Mouse (Mus musculus): ENCODE data around the gene Hspa4. TPM values are rescaled to one million over a fixed set of nuclear protein-coding genes. Genes with fewer than 3 reads are reported as not detected.

Hspa4 gene
- polyA plus RNA-seq, 1 experiment = 49.3 TPM

DNA sequence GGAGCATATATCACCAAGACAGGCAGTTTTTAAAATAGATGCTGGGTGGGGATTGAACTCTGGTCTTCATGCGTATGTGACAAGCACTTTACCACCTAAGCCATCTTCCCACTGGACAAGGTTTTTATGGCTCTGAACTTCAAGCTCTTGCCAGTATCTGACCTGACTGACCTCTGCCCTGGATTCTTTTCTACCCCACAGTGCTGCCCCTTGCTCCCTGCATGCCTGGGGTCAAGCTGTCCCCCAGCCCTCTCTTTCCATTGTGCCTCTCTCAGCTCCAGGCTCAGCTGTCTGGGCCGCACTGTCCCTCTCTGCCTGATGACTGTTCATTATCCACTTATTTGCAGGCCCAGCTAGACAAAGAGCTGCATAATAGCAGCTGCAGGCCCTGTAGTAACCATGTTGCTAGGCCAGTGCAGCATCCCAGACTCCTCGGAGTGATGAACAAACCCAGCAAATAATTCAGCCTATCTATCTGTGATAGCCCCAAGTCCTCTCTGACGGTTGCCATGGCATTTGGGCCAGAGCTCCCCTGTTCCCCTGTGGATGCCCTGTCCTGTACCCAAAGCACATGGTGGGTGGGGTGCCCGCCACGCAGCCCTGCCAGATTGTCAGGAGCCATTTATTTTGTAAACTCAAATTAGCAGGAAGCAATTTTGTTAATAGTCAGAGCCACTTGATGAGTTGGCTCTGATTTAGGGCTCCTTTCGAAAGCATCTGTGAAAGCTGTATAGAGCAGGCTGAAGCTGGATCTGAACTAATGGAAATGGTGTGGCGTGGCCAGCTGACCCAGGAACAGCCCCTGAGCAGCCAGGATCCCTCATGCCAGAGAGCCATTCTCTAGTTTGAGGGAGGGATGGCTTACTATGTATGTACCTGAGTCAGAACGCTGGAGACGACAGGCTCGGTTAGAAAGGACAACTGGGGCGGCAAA, 47.8 kb downstream of the Hspa4 start:
- no peak for DNase-seq (ENCODE audit: low spot score)

- DNase-seq (ENCODE audit: low spot score) = no peak
Observed at GRCm38 (mm10) chr11:53250796-53251195, 49.5 kb downstream of the Hspa4 start.

DNA sequence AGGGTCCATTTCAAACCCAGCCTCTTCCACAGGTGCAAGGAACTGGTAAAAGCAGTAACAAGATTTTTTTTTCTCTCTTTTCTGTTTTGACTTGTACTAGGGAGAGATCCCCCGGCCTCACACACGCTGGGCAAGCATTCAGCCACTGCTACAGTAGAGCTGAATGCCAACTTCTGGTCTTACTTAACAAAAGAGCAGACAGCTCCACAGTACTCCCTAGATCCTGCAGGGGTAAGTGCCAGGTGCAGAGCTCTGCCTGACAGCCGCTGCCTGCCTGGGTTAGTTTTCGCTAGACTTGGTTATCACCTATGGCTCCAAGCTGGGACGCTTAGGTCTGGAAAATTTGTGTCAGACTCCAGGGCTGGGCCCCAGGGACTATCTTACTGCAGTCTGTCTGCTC, 50.6 kb downstream of the Hspa4 start:
- no peak for DNase-seq (ENCODE audit: low spot score)

- DNase-seq (ENCODE audit: low spot score) = no peak
Observed at GRCm38 (mm10) chr11:53245561-53245960, 54.7 kb downstream of the Hspa4 start.

- DNase-seq (ENCODE audit: low spot score) = no peak
Observed at GRCm38 (mm10) chr11:53243199-53243598, 57.1 kb downstream of the Hspa4 start.

- no peak for DNase-seq (ENCODE audit: low spot score)
Observed at GRCm38 (mm10) chr11:53233590-53233989, 66.7 kb downstream of the Hspa4 start.

DNA sequence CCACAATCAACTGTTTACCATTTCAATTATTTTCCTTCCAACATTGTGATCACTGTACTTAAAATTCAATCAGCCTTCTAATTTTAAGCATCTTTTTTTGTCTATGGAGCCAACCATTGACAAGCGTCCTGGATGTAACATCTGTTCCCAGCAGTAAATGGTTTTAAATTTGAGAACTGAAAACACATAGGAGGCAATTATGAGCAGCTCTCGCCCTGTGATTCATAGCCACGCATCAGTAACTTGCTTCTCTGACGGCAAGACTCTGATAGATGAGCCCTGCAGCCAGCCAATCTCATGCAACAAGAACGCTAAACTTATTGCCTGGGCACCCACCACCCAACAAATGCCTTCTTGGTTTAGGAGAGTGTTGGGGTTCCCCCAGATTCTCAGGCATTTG, 68.4 kb downstream of the Hspa4 start:
- no peak for DNase-seq (ENCODE audit: low spot score)

DNA sequence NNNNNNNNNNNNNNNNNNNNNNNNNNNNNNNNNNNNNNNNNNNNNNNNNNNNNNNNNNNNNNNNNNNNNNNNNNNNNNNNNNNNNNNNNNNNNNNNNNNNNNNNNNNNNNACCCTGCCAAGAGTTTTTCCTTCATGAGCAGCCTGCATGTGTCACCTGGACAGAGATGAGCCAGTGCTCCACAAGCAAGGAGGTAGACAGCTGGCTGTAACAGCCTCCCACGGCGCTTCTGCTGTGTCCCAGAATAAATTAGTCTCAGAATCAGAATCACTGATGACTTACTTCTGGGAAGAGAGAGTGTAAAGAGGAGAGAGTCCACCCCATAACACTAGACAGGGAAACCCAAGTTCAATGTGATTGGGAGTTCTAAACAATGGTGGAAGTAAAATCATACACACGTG, 71.2 kb downstream of the Hspa4 start:
- no peak for DNase-seq (ENCODE audit: low spot score)

- no peak for DNase-seq (ENCODE audit: low spot score)
Observed at GRCm38 (mm10) chr11:53210876-53211275, 89.4 kb downstream of the Hspa4 start.

Other genes with a start within 250 kb of the Hspa4 start
- gene Zcchc10, start 24.2 kb upstream of the Hspa4 start, polyA plus RNA-seq (2012; rRNA removed) = 9.4 and 11.0 TPM in 2 replicates
- gene Aff4, start 50.4 kb upstream of the Hspa4 start, polyA plus RNA-seq (2012; rRNA removed) = 26.9 and 33.6 TPM in 2 replicates
- gene Leap2, start 122.7 kb upstream of the Hspa4 start, polyA plus RNA-seq (2012; rRNA removed) = not detected in 2 replicates
- gene Uqcrq, start 130.4 kb upstream of the Hspa4 start, polyA plus RNA-seq (2012; rRNA removed) = 266 and 310 TPM in 2 replicates
- gene Gdf9, start 130.6 kb upstream of the Hspa4 start, polyA plus RNA-seq (2012; rRNA removed) = 0.88 and 1.2 TPM in 2 replicates
- gene Gm10447, start 156.7 kb upstream of the Hspa4 start, polyA plus RNA-seq (2012; rRNA removed) = 1.8 and 2.9 TPM in 2 replicates
- 12.1 and 12.9 TPM in 2 replicates for gene Shroom1, start 156.7 kb upstream of the Hspa4 start, polyA plus RNA-seq (2012; rRNA removed)
- not detected in 2 replicates for gene Gm9837, start 170.0 kb upstream of the Hspa4 start, polyA plus RNA-seq (2012; rRNA removed)
- 0.11 and 0.15 TPM in 2 replicates for gene Gm9945, start 179.7 kb upstream of the Hspa4 start, polyA plus RNA-seq (2012; rRNA removed)
- gene Sowaha, start 179.8 kb upstream of the Hspa4 start, polyA plus RNA-seq (2012; rRNA removed) = 6.5 and 7.4 TPM in 2 replicates
- gene Sept8, start 218.8 kb upstream of the Hspa4 start, polyA plus RNA-seq (2012; rRNA removed) = 63.8 and 64.4 TPM in 2 replicates

All from urinary bladder, adult 2 months (tissue).